16 mouse cellular contexts compared by ENCODE assay signal in the genomic region with DNA sequence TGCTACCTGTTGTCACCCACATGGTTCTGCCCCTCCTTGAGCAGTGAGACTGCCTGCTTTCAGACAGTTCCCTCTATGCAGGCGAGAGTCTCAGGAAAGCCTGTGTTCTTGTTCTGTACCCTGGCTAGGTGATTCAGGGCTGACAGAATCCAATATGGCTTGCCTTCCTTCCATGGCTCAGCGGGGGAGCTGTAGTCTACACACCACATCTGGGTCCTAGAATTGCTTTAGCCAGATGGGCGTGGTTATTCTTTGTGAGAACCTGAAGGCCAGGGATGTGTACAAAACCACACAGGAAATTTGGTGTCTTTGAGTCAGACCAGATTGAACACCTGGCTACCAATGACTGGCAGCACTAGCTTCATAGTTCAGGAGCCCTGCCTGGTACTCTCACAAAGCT. TPM values are rescaled to one million over a fixed set of nuclear protein-coding genes. Genes with fewer than 3 reads are reported as not detected.
DNase-seq lines count a peak whose midpoint lies in the region; ATAC-seq lines count a peak whose summit lies in the region.
"Had no signal": no experiment of that assay in that cellular context is flagged by ENCODE, and none has a peak within 500 bp of the region (broad histone marks: within the 10 kb centered on the region; RNA-seq: fewer than 3 reads in every experiment).

No protein-coding gene starts in this region.

- no peak for DNase-seq in kidney, adult 9 months
- peak; percentile 87 for DNase-seq in ES-CJ7 (ENCODE audit: low read depth, low spot score)
- DNase-seq in embryonic facial prominence, embryonic 10.5 days (ENCODE audit: low spot score) = no peak
- no peak for DNase-seq in urinary bladder, adult 18-20 months (ENCODE audit: low spot score in 2 of 2)
- DNase-seq in Muller cell, postnatal 12 days (ENCODE audit: inconsistent ontology term) = no peak
- DNase-seq: gastrocnemius, postnatal 25 days; right cerebral cortex, postnatal 25 days; thymus, postnatal 14 days had no signal

- no peaks in the 10 kb centered on the region for H3K79me2 ChIP-seq in macrophage (ENCODE audit: inconsistent target)

- no peaks in the 10 kb centered on the region for H3K27me3 ChIP-seq in kidney, embryonic 15.5 days
- peaks cover 4% of the 10 kb centered on the region; the same call in 1 of the 2 replicates for H3K27me3 ChIP-seq in embryonic facial prominence, embryonic 10.5 days (replicated peaks; ENCODE audit: low read depth, poor library complexity, severe bottlenecking)
- H3K27me3 ChIP-seq: midbrain, embryonic 12.5 days; neural tube, embryonic 12.5 days; Patski had no signal

- no peak for ATAC-seq in kidney, embryonic 15.5 days (replicated peaks; ENCODE audit: low FRiP score)
- ATAC-seq: forebrain, embryonic 14.5 days; Patski had no signal

- H3K4me2 ChIP-seq in kidney, embryonic 15.5 days = no peak overlapping the region
- H3K4me2 ChIP-seq: midbrain, embryonic 12.5 days; neural tube, embryonic 12.5 days had no signal

- peak overlapping the region; percentile 89 for H3K27ac ChIP-seq in kidney, embryonic 15.5 days
- H3K27ac ChIP-seq in embryonic facial prominence, embryonic 10.5 days (replicated peaks) = peak overlapping the region; percentile 69
- peak overlapping the region; percentile 14; the same call in 1 of the 2 replicates for H3K27ac ChIP-seq in macrophage
- H3K27ac ChIP-seq: midbrain, embryonic 12.5 days; neural tube, embryonic 12.5 days had no signal

- no peaks in the 10 kb centered on the region for H3K36me3 ChIP-seq in kidney, embryonic 15.5 days
- H3K36me3 ChIP-seq in embryonic facial prominence, embryonic 10.5 days (replicated peaks) = no peaks in the 10 kb centered on the region
- H3K36me3 ChIP-seq in macrophage (ENCODE audit: inconsistent target) = no peaks in the 10 kb centered on the region
- H3K36me3 ChIP-seq: midbrain, embryonic 12.5 days; neural tube, embryonic 12.5 days had no signal

- no peaks in the 10 kb centered on the region for H3K9me3 ChIP-seq in kidney, embryonic 15.5 days (replicated peaks)
- H3K9me3 ChIP-seq in embryonic facial prominence, embryonic 10.5 days = peaks cover 3% of the 10 kb centered on the region; the same call in 1 of the 2 replicates
- H3K9me3 ChIP-seq: neural tube, embryonic 12.5 days had no signal

- H3K4me3 ChIP-seq in kidney, embryonic 15.5 days (replicated peaks) = no peak overlapping the region
- H3K4me3 ChIP-seq in embryonic facial prominence, embryonic 10.5 days = no peak overlapping the region
- no peak overlapping the region for H3K4me3 ChIP-seq in macrophage (ENCODE audit: inconsistent target)
- H3K4me3 ChIP-seq: midbrain, embryonic 12.5 days; neural tube, embryonic 12.5 days had no signal

- no peak overlapping the region for H3K9ac ChIP-seq in kidney, embryonic 15.5 days
- H3K9ac ChIP-seq: midbrain, embryonic 12.5 days; neural tube, embryonic 12.5 days had no signal

- WGBS in kidney, embryonic 15.5 days = 66% methylated on average over 3 of the region's 3 CpGs
- WGBS in embryonic facial prominence, embryonic 10.5 days = 81% methylated on average over 3 of the region's 3 CpGs
- WGBS in macrophage (ENCODE audit: missing documents) = 48% methylated on average over 3 of the region's 3 CpGs

- peaks cover 52% of the 10 kb centered on the region for H3K4me1 ChIP-seq in kidney, embryonic 15.5 days
- peaks cover 52% of the 10 kb centered on the region for H3K4me1 ChIP-seq in embryonic facial prominence, embryonic 10.5 days

RNA-seq across cellular contexts. Expression of gene Kcnq1, which starts 13.7 kb away (rescaled TPM):
- 5.8 and 6.5 TPM in 2 replicates for polyA plus RNA-seq in kidney, embryonic 15.5 days (2015; fragmentation: Nextera tagmentation; extraction: Ambion mirVana)
- 1.0 and 1.5 TPM in 2 replicates for polyA plus RNA-seq in embryonic facial prominence, embryonic 10.5 days (2016; fragmentation: Nextera tagmentation; extraction: Ambion mirVana)
- 1 to 10 TPM in 4 of 26 experiments, under 1 TPM in 7, not detected in 15; 0.31 to 4.2 (median 0.82) TPM for total RNA-seq in macrophage (2018; cell fraction: chromatin; rRNA removed)
- under 1 TPM in 24 of 26 experiments, not detected in 2; 0.03 to 0.24 (median 0.09) TPM for total RNA-seq in macrophage (2018; cell fraction: cytosol; rRNA removed)
- total RNA-seq in macrophage (2018; cell fraction: nucleus; rRNA removed) = 1 to 10 TPM in 1 of 26 experiments, under 1 TPM in 4, not detected in 21; 0.15 to 1.2 (median 0.67) TPM
- 0.07 to 0.32 TPM in 2 of 3 replicates, not detected in the other for polyA plus RNA-seq in macrophage (2018)

RNA-seq across cellular contexts. Expression of gene Trpm5, which starts 25.4 kb away (rescaled TPM):
- polyA plus RNA-seq in kidney, embryonic 15.5 days (2015; fragmentation: Nextera tagmentation; extraction: Ambion mirVana) = 7.1 and 8.2 TPM in 2 replicates
- 0.60 and 0.77 TPM in 2 replicates for polyA plus RNA-seq in embryonic facial prominence, embryonic 10.5 days (2016; fragmentation: Nextera tagmentation; extraction: Ambion mirVana)
- total RNA-seq in macrophage (2018; cell fraction: chromatin; rRNA removed) = under 1 TPM in 1 of 26 experiments, not detected in 25; 0.35 TPM
- total RNA-seq in macrophage (2018; cell fraction: cytosol; rRNA removed) = not detected
- not detected for total RNA-seq in macrophage (2018; cell fraction: nucleus; rRNA removed)
- not detected in 3 replicates for polyA plus RNA-seq in macrophage (2018)
- total RNA-seq: left cerebral cortex, postnatal 25 days had no signal
- polyA plus RNA-seq: cortical plate, adult 2 months had no signal

RNA-seq across cellular contexts. Expression of gene Tssc4, which starts 50.8 kb away (rescaled TPM):
- 91.8 and 105 TPM in 2 replicates for polyA plus RNA-seq in kidney, embryonic 15.5 days (2015; fragmentation: Nextera tagmentation; extraction: Ambion mirVana)
- 130 and 132 TPM in 2 replicates for polyA plus RNA-seq in embryonic facial prominence, embryonic 10.5 days (2016; fragmentation: Nextera tagmentation; extraction: Ambion mirVana)
- total RNA-seq in macrophage (2018; cell fraction: chromatin; rRNA removed) = 10 to 100 TPM in 16 of 26 experiments, 1 to 10 TPM in 10; 3.8 to 29.1 (median 11.1) TPM
- total RNA-seq in macrophage (2018; cell fraction: cytosol; rRNA removed) = 10 to 100 TPM in 22 of 26 experiments, 1 to 10 TPM in 4; 6.4 to 19.3 (median 16.0) TPM
- 10 to 100 TPM in 23 of 26 experiments, 1 to 10 TPM in 3; 5.4 to 31.7 (median 18.3) TPM for total RNA-seq in macrophage (2018; cell fraction: nucleus; rRNA removed)
- polyA plus RNA-seq in macrophage (2018) = 11.1 to 20.1 TPM (median 14.3 TPM) in 3 replicates

Comparison
In these comparisons a context has a peak if more than half of its experiments do, and no peak if none do; other contexts are left out.
1. H3K27ac ChIP-seq: peak in every context shown above with its lines; median percentile 89 in kidney, embryonic 15.5 days; 69 in embryonic facial prominence, embryonic 10.5 days; 14 in macrophage.